Mouse (Mus musculus) mammary gland, adult 2 months (tissue): ENCODE data around the gene Npy4r. TPM values are rescaled to one million over a fixed set of nuclear protein-coding genes. Genes with fewer than 3 reads are reported as not detected.

Experiments used
- polyA plus RNA-seq: library from polyadenylated mRNA; depleted of rRNA; stranded (reverse); fragments of >200 nt; gene quantifications from 2 replicates; pipeline ENCODE4 v1.2.3, GENCODE M21; 2012; ENCODE audit warnings: low replicate concordance; rRNA removed

The Npy4r gene
- polyA plus RNA-seq: 0.07 and 0.32 TPM in 2 replicates

GRCm38 (mm10) chr14:34152342-34152741 lies at the start of gene Npy4r:
Gene Npy4r, minus strand, starts transcription at chr14:34152489.

GRCm38 (mm10) chr14:34201231-34202035 lies 49.1 kb upstream of the Npy4r start, which contains the start of gene Gprin2:
Gene Gprin2, minus strand, starts transcription at chr14:34201653.

GRCm38 (mm10) chr14:34102601-34103000 lies 49.7 kb downstream of the Npy4r start, which contains the start of gene A630023A22Rik:
Gene A630023A22Rik, minus strand, starts transcription at chr14:34102754.

Other genes starting within 250 kb of the Npy4r start
- 20.4 and 36.4 TPM in 2 replicates for gene Gdf10, start 228.9 kb downstream of the Npy4r start, polyA plus RNA-seq
- gene Gdf2, start 211.4 kb downstream of the Npy4r start, polyA plus RNA-seq: 0.07 TPM in 1 of 2 replicates, not detected in the other
- not detected in 2 replicates for gene Rbp3, start 198.5 kb downstream of the Npy4r start, polyA plus RNA-seq
- gene Zfp488, start 173.7 kb downstream of the Npy4r start, polyA plus RNA-seq: not detected in 2 replicates
- not detected in 2 replicates for gene Gm30083, start 137.3 kb downstream of the Npy4r start, polyA plus RNA-seq
- gene Gm5460, start 135.7 kb downstream of the Npy4r start, polyA plus RNA-seq: 1.5 and 1.7 TPM in 2 replicates
- gene Antxrl, start 99.8 kb downstream of the Npy4r start, polyA plus RNA-seq: not detected in 2 replicates
- gene Anxa8, start 66.5 kb downstream of the Npy4r start, polyA plus RNA-seq: 3.0 and 23.3 TPM in 2 replicates
- gene A630023A22Rik, start 49.7 kb downstream of the Npy4r start, polyA plus RNA-seq: 0.10 TPM in 1 of 2 replicates, not detected in the other
- gene Gprin2, start 49.2 kb upstream of the Npy4r start, polyA plus RNA-seq: 0.42 and 0.69 TPM in 2 replicates
- 10.9 and 11.4 TPM in 2 replicates for gene Syt15, start 67.1 kb upstream of the Npy4r start, polyA plus RNA-seq
- gene Shld2, start 158.0 kb upstream of the Npy4r start, polyA plus RNA-seq: 2.2 and 3.2 TPM in 2 replicates
- 76.9 and 149 TPM in 2 replicates for gene Glud1, start 158.2 kb upstream of the Npy4r start, polyA plus RNA-seq
- 17.3 and 19.4 TPM in 2 replicates for gene Fam25c, start 202.9 kb upstream of the Npy4r start, polyA plus RNA-seq
- gene Sncg, start 222.3 kb upstream of the Npy4r start, polyA plus RNA-seq: 206 and 276 TPM in 2 replicates
- gene Mmrn2, start 223.0 kb upstream of the Npy4r start, polyA plus RNA-seq: 18.1 and 18.8 TPM in 2 replicates